Mouse (Mus musculus) kidney, adult 11 months (tissue): ENCODE results near the gene Gpr82.
A peak's percentile ranks its signal among the peaks of the same experiment; 100 is the strongest.

Source experiments
- DNase-seq: peaks from one replicate; pipeline ENCODE4 v3.0.0; 2022

Gpr82 gene

DNA sequence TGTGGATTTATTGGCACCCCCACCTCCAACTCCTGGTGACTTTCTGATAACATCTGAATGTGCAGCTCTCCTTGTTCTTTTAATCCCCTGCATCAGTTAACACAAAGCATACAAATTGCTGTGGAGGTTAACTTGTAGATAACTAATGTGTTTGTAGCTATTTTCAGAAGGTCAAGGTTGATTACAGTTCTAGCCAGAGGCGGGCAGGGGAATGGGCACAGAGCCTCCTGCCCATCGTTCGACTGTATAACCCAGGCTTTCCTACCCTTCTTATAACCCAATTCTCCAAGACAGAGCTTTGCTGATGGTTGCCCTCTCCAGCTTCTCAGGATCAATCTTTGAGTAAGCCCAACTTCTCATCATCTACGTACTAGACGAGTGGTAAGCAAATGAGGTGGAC lies at the start of gene Gpr82:
Gene Gpr82 (plus strand): TSS at position 301 of the 400 bp plus-strand sequence.
- no peak for DNase-seq

GRCm38 (mm10) chrX:13612115-13612514 lies 49.0 kb upstream of the Gpr82 start:
- DNase-seq: no peak

DNA sequence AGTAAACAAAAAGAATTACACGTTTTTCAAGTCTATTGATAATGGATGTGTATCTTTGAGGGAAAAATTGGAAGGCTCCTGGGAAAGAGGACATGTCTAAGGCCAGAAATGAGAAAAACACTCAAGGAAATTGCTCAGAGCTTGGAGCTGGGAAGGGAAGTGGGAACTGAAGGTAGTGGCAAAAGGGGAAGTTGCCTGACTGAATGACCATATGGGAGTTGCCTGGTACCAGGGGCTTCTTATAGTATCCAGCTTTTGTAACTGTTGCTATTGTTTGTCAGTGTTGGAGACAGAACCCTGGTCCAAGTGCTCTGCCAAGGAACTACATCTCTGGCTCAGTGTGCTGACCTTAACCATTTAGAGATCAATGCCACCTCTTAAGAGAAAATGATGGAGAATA lies 44.4 kb upstream of the Gpr82 start:
- DNase-seq: no peak

GRCm38 (mm10) chrX:13617294-13617693 lies 43.9 kb upstream of the Gpr82 start:
- DNase-seq: no peak

DNA sequence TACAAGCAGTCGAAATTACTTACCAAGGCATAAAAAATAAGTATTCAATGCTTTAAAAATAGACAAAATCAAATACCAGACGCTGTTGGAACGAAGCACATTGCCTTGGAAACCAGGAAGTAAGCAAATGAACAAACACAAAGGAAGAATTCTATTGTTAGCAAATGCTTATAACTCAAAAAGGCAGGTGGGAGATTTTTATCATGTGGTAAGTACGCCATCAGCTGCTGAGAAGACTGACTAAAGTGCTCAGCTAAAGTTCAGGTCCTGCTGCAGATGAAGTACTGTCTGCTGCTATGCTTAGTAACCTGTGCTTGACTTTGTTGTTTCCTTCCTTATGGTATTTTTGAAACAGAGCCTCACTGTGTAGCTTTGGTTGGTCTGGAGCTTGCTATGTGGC lies 42.7 kb upstream of the Gpr82 start:
- DNase-seq: no peak

DNA sequence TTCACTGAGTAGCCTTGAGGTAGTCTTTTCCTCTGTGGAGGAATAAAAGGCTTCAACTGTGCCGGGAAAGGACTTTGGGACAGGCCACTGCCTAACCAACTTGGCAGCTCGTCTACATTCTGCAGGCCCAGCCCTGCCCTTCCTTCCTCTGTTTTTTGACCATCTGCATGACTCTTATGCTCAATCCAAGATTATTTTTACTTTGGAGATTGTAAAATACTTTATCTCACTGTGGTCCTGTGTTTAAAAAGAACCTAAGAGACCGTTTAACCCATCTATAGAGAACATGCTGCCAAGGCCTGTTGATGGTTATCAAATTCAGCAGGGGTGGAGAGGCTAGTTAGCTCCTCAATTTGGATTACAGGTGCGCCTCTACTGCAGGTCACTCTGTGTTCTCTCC lies 39.7 kb upstream of the Gpr82 start:
- peak; percentile 5 for DNase-seq

DNA sequence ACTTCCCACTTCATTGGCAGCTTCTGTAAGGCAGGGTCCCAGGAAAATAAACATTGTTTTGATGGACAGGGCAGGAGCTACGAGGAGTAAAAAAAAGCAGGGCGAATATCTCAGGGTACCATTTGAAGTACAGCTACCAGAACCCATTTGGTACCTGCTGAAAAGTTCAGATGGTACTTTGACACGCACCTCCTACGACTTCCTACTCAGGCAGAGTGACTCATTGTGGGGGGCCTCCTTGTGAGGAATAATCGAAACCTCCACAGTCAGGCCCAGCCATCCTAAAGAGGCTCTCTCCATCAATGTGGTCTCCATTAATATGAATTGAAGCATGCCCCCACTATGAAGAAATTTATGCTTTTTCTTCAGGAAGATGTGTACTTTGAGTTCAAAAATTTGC lies 38.5 kb upstream of the Gpr82 start:
- no peak for DNase-seq

- DNase-seq: no peak
Measured at GRCm38 (mm10) chrX:13631599-13632283, 29.4 kb upstream of the Gpr82 start, which contains the start of gene Gpr34. Gene Gpr34 (plus strand): TSS chrX:13632089.

GRCm38 (mm10) chrX:13636398-13636797 lies 24.8 kb upstream of the Gpr82 start:
- DNase-seq: no peak

DNA sequence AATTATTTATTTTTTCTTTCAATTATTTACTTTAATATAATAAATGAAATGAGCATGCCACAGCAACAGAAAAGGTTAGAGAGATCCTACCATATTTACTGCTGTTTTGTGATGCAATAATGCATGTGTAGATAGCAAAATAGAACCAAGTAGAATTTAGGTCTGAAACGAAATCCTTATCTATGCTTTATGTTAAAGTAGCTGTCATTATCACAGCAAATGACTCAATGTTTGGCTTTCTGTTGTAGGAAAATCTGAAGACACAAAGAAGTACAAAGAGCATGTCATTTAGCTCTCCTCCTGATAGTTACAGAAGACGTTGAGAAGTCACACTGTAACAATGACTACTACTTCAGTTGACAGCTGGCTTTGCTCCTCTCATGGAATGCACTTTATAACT lies 22.3 kb upstream of the Gpr82 start:
- DNase-seq: no peak

DNA sequence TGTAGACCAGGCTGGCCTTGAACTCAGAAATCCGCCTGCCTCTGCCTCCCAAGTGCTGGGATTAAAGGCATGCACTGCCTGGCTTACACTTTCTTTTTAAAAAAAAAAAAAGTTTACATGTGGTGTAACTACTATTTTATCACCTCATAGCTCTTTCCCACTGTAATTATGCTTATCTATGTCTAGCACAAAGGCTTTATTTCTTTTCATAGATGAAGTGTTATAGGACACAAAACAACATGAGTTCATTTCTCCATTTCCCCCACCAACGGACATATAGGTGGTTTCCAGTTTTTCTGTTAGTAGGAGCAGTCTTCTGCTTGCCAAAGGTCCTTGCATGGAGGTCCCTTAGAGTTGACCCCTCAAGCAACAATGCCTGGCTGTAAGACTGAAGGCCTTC lies 9.3 kb upstream of the Gpr82 start:
- no peak for DNase-seq

- no peak for DNase-seq
Measured at GRCm38 (mm10) chrX:13652291-13652690, 8.9 kb upstream of the Gpr82 start.

DNA sequence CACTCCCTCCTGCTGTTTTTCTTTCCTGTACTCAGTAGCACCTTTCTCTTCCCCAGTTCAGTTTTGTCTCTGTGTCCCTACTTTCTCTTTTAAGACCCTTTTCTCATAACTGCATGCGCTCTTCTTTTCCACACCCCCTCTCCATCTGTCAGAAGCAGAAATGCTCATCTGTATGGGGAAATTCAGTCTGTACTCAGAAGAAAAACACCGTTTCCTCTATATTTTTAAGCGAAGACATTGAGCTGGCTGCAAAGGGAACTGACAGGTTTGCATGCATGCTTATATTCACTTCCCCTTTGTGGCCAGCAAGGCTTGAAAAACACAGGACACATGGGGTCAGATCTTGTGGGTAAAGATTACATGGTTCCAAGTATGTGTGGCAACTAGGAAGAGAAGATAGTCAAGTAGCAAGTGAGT lies 6.2 kb upstream of the Gpr82 start:
- no peak for DNase-seq

DNA sequence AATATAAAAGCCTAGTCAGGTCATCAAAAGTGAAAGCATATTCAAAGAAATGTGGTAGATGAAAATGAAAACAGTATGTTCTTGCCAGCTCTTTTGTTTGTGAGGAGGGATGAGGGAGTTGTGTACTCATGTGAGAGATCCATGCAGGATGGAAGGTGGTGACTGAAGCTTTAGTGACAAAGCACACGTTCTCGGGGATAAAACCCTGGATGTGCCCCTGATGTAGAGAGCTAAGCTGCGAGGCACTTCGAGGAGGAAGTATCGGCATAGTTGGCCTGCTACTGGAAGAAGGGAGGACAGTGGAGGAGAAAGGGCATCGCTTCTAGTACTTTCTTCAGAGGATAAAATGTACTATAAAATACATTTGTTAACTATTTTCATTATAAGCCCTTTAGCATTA lies 5.3 kb upstream of the Gpr82 start:
- DNase-seq: no peak

- no peak for DNase-seq
Measured at GRCm38 (mm10) chrX:13656721-13657120, 4.4 kb upstream of the Gpr82 start.

DNA sequence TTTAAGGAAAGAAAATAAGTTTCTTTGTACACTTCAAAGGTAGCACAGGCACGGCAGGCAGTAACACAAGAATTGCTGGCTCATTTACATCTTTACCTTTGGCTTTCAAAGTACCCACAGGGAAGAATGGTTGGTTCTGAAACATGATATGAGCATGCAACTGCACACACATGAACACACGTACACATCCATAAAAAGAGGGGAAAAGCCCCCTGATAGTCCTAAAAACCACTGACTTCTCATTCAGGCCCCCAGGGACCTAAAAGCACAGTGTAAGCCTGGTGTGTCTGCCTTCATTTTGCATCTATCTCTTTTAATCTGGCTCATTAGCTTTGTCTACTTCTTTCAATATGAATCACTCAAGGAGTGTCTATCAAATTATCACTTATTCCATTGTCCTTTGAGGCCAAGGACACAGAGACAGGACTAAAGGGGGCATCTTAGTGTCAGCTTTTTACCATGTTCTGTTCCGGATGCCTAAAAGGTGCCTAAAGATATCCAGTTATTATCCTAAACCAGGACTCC lies 2.5 kb upstream of the Gpr82 start:
- DNase-seq: no peak

DNA sequence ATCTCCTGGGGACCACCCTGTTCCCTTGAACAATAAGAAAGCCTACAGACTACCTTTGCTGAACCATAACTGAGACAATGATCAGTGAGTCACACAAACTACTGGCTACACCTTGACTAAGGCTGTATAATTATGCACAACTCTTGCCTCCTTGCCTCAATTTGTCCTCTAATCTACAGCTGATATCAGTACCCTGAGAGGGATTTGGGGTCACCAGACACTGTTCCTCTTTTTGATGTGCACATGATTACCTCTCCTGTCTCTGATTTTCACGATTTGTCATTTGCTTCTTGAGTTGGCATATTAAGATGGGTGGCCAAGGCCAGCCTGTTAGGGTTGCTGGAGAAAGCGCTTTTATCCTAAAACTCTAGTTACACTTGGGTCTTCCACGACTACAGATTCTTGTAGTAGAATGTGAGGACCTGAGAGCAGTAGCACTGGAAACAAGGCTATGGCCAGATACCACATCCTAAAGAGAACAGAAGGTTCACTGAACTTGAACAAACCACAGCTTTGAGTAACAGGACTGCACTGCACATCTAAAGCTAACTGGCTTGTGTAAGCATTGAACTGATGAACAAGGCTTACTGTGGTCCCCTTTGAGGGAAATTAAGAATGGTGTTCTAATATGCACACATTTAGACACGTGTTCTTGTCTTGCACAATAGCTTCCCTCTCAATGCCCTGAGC lies 1.8 kb upstream of the Gpr82 start:
- DNase-seq: no peak

DNA sequence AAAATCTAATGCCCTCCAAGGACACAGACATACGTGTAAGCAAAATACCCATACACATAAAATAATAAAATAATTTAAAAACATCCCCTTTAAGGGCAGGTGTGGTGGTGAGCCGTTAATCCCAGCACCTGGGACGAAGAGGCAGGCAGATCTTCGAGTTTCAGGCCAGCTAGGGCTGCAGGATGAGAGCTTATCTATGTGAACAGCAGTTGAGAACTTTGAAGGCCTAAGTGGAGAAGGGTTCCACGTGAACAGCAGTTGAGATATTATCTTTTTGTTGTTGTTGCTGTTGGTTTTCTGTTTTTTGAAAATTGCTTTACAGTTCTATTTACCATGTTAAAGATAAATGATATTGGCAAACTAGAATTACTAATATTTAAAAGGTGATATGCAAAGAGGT lies 7.7 kb downstream of the Gpr82 start:
- no peak for DNase-seq

DNA sequence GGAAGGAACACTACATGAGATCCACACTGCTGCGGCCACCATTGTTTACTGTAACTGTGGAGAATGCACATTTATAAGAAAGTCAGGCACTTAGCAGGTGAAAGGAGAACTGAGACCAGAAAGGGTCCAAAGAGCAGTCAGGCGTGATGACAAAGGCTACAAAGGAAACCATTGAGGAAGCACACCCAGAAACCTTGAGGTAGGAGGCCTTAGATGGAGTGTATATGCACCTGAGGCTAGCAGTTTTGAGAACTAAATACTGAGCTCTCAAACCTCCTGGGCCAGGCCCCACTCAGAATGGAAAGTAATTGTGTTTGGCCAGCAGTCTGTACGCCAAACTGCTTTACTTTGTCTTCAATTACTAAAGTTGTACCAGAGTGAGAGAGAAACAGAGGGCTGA lies 9.2 kb downstream of the Gpr82 start:
- no peak for DNase-seq

GRCm38 (mm10) chrX:13673001-13673400 lies 11.8 kb downstream of the Gpr82 start:
- no peak for DNase-seq

DNA sequence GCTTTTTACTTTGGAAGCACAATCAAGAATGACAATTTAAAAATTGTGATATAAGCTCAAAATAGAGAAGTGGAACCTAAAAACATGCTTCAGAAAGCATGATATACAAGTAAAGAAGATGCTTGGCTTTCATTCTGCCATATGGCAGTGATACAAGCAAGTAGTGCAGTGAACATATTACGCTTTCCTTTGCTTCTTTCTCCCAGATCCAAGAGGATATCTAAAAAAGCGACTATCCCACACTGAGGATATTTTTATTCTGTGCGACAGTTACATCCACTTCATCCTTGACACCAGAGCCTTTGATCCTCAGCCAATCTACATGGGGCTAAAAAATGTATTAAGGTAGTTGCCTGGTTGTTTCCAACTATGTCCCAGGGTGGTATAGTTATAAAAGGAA lies 20.6 kb downstream of the Gpr82 start:
- DNase-seq: no peak

- no peak for DNase-seq
Measured at GRCm38 (mm10) chrX:13686589-13686988, 25.4 kb downstream of the Gpr82 start.

GRCm38 (mm10) chrX:13688356-13688755 lies 27.2 kb downstream of the Gpr82 start:
- no peak for DNase-seq

GRCm38 (mm10) chrX:13691865-13692264 lies 30.7 kb downstream of the Gpr82 start:
- DNase-seq: no peak

DNA sequence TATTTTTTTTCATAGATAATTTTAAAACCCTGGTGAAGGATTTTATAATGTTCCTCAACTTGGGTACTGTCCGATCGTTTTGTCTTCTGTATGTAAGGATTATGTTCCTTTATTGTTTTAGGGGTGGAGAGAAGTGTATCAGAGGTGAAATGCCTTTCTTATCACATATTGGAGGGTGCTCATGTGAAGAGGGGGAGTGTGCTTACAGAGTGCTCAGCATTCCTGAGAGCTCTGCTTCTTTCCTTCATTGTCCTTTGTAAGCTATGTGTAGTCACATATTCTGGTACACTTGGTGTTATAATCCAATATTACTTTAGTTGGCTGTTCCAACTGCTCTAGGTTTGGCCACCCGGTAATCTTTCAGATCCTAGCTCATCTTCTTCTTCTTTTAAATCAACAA lies 39.5 kb downstream of the Gpr82 start:
- DNase-seq: no peak
